Mouse (Mus musculus) CH12.LX (cell line): ENCODE results near the gene Cept1. TPM values are rescaled to one million over a fixed set of nuclear protein-coding genes. Genes with fewer than 3 reads are reported as not detected.

Source experiments
- DNase-seq: peaks from one replicate; pipeline ENCODE4 v3.0.0-alpha.2; 2013; ENCODE audit errors: extremely low read depth
- H3K27ac ChIP-seq: 2 replicates; pipeline ENCODE4 v1.5.1; 2012; ENCODE audit warnings: low read depth, mild to moderate bottlenecking, control low read depth, moderate library complexity; ENCODE audit not compliant: insufficient read depth
- H3K27me3 ChIP-seq: replicated peaks from 2 replicates; pipeline ENCODE3; 2012; ENCODE audit warnings: inconsistent platforms
- H3K36me3 ChIP-seq, 2 experiments: replicated peaks in 1 of 2; 2 replicates each; pipeline versions ENCODE3 to v1.6.1; 2012; ENCODE audit warnings: inconsistent platforms in 1 of 2, low read length in 1 of 2, mild to moderate bottlenecking in 1 of 2, mixed read lengths in 1 of 2, moderate library complexity in 1 of 2; ENCODE audit not compliant: control insufficient read depth in 1 of 2, insufficient read depth in 1 of 2
- H3K4me1 ChIP-seq, 2 experiments: 2 replicates each; pipeline ENCODE4 v1.6.1; 2012; ENCODE audit warnings: inconsistent platforms in 1 of 2, moderate library complexity in 1 of 2; ENCODE audit not compliant: insufficient read depth in 2 of 2, control insufficient read depth in 1 of 2
- H3K4me2 ChIP-seq: 2 replicates; pipeline ENCODE4 v1.6.1; 2012; ENCODE audit warnings: low read depth, mild to moderate bottlenecking, control low read depth; ENCODE audit not compliant: poor library complexity, insufficient read depth, severe bottlenecking
- H3K4me3 ChIP-seq, 3 experiments: fragments of 150-350 bp in 1 of 3; sonication (generic) in 1 of 3; replicated peaks in 1 of 3; 2 replicates each; pipeline versions ENCODE3 to v1.5.1; 2011 to 2012; ENCODE audit warnings: low read depth in 2 of 3, low read length in 2 of 3, mild to moderate bottlenecking in 2 of 3, moderate library complexity in 2 of 3, control low read depth in 1 of 3, improper control_type of control experiment in 1 of 3, inconsistent platforms in 1 of 3, mixed read lengths in 1 of 3; ENCODE audit not compliant: poor library complexity in 1 of 3
- H3K79me2 ChIP-seq: replicated peaks from 2 replicates; pipeline ENCODE4 v1.6.1; 2012; ENCODE audit warnings: mild to moderate bottlenecking, moderate library complexity; ENCODE audit not compliant: control insufficient read depth, poor library complexity, insufficient read depth, severe bottlenecking; ENCODE audit errors: extremely low read depth
- H3K9ac ChIP-seq: 2 replicates; pipeline ENCODE4 v1.6.1; 2012; ENCODE audit warnings: low read depth, mild to moderate bottlenecking, control low read depth, moderate library complexity; ENCODE audit not compliant: insufficient read depth
- H3K9me3 ChIP-seq: replicated peaks from 2 replicates; pipeline ENCODE3; 2012; ENCODE audit warnings: low read length, inconsistent platforms, mixed read lengths
- BHLHE40 ChIP-seq: IDR thresholded peaks from 2 replicates; pipeline ENCODE4 v1.6.1; 2011; ENCODE audit warnings: mild to moderate bottlenecking, low read depth, low read length, improper control_type of control experiment
- CHD2 ChIP-seq: IDR thresholded peaks from 2 replicates; pipeline ENCODE4 v1.6.1; 2011; ENCODE audit warnings: low read length, improper control_type of control experiment
- E2F4 ChIP-seq: IDR thresholded peaks from 2 replicates; pipeline ENCODE4 v1.6.1; 2011; ENCODE audit warnings: low read depth, low read length, improper control_type of control experiment; ENCODE audit not compliant: insufficient replicate concordance
- ELF1 ChIP-seq: IDR thresholded peaks from 2 replicates; pipeline ENCODE4 v1.6.1; 2014; ENCODE audit warnings: low read depth, mild to moderate bottlenecking, inconsistent platforms, low read length, improper control_type of control experiment
- EP300 ChIP-seq: IDR thresholded peaks from 2 replicates; pipeline ENCODE4 v1.6.1; 2011; ENCODE audit warnings: low read length, improper control_type of control experiment
- HCFC1 ChIP-seq: IDR thresholded peaks from 2 replicates; pipeline ENCODE4 v1.6.1; 2012; ENCODE audit warnings: low read depth, mild to moderate bottlenecking, inconsistent platforms, low read length, improper control_type of control experiment
- IRF4 ChIP-seq: IDR thresholded peaks from 2 replicates; pipeline ENCODE4 v1.6.1; 2014; ENCODE audit warnings: low read depth, mild to moderate bottlenecking, inconsistent platforms, low read length, improper control_type of control experiment
- JUN ChIP-seq: IDR thresholded peaks from 2 replicates; pipeline ENCODE4 v1.6.1; 2011; ENCODE audit warnings: low read depth, mild to moderate bottlenecking, low read length, improper control_type of control experiment, moderate library complexity; ENCODE audit not compliant: insufficient read depth
- JUND ChIP-seq: conservative IDR thresholded peaks from 2 replicates; pipeline ENCODE4 v1.6.1; 2011; ENCODE audit warnings: low read depth, low read length, improper control_type of control experiment
- KAT2A ChIP-seq: IDR thresholded peaks from 2 replicates; pipeline ENCODE4 v1.6.1; 2012; ENCODE audit warnings: low read length, improper control_type of control experiment, inconsistent platforms; ENCODE audit not compliant: insufficient replicate concordance
- MAX ChIP-seq: IDR thresholded peaks from 2 replicates; pipeline ENCODE4 v1.6.1; 2011; ENCODE audit warnings: low read length, improper control_type of control experiment
- MXI1 ChIP-seq: IDR thresholded peaks from 2 replicates; pipeline ENCODE4 v1.6.1; 2011; ENCODE audit warnings: mild to moderate bottlenecking, low read depth, low read length, improper control_type of control experiment
- MYC ChIP-seq: IDR thresholded peaks from 2 replicates; pipeline ENCODE4 v1.6.1; 2011; ENCODE audit warnings: low read depth, mild to moderate bottlenecking, improper control_type of control experiment, low read length
- NELFE ChIP-seq: IDR thresholded peaks from 2 replicates; pipeline ENCODE4 v1.6.1; 2011; ENCODE audit warnings: low read depth, low read length, improper control_type of control experiment
- NRF1 ChIP-seq: IDR thresholded peaks from 2 replicates; pipeline ENCODE4 v1.6.1; 2014; ENCODE audit warnings: low read depth, mild to moderate bottlenecking, inconsistent platforms, low read length, improper control_type of control experiment, moderate library complexity
- PAX5 ChIP-seq: IDR thresholded peaks from 2 replicates; pipeline ENCODE4 v1.6.1; 2012; ENCODE audit warnings: low read length, inconsistent platforms, mixed read lengths
- POLR2A ChIP-seq: IDR thresholded peaks from 2 replicates; pipeline ENCODE4 v1.6.1; 2011; ENCODE audit warnings: low read depth, mild to moderate bottlenecking, improper control_type of control experiment, low read length
- POLR2AphosphoS2 ChIP-seq: IDR thresholded peaks from 2 replicates; pipeline ENCODE4 v1.6.1; 2011; ENCODE audit warnings: low read depth, low read length, improper control_type of control experiment
- RAD21 ChIP-seq: IDR thresholded peaks from 2 replicates; pipeline ENCODE4 v1.6.1; 2011; ENCODE audit warnings: low read depth, mild to moderate bottlenecking, low read length, improper control_type of control experiment, moderate library complexity
- SIN3A ChIP-seq: IDR thresholded peaks from 2 replicates; pipeline ENCODE4 v1.6.1; 2012; ENCODE audit warnings: low read length, improper control_type of control experiment, inconsistent platforms
- TBP ChIP-seq: conservative IDR thresholded peaks from 2 replicates; pipeline ENCODE4 v1.6.1; 2011; ENCODE audit warnings: low read depth, low read length, improper control_type of control experiment
- USF2 ChIP-seq: conservative IDR thresholded peaks from 2 replicates; pipeline ENCODE4 v1.6.1; 2011; ENCODE audit warnings: low read depth, low read length, improper control_type of control experiment
- ZC3H11A ChIP-seq: IDR thresholded peaks from 2 replicates; pipeline ENCODE4 v1.6.1; 2012; ENCODE audit warnings: low read depth, mild to moderate bottlenecking, inconsistent platforms, low read length, improper control_type of control experiment
- ZKSCAN1 ChIP-seq: IDR thresholded peaks from 2 replicates; pipeline ENCODE4 v1.6.1; 2012; ENCODE audit warnings: low read depth, inconsistent platforms, low read length, improper control_type of control experiment, borderline replicate concordance
- ZNF384 ChIP-seq: IDR thresholded peaks from 2 replicates; pipeline ENCODE4 v1.6.1; 2012; ENCODE audit warnings: low read depth, low read length, improper control_type of control experiment, inconsistent platforms
- dilution Hi-C: fragments of 300-500 bp; cut with MboI; formaldehyde crosslinking; loops from 2 replicates; pipeline ENCODE4 v1.14.3; 2020; ENCODE audit warnings: low sequenced_read_pairs; ENCODE audit not compliant: extremely low pct_unique_long_range_greater_than_20kb, extremely low pct_ligation_motif_present
- in situ Hi-C: fragments of 300-500 bp; cut with MboI; formaldehyde crosslinking; loops from 3 replicates; pipeline ENCODE4 v1.14.3; 2019; ENCODE audit warnings: low sequenced_read_pairs, low pct_ligation_motif_present, low pct_unique_long_range_greater_than_20kb, mixed read lengths
- polyA plus RNA-seq: library from polyadenylated mRNA; unstranded; fragments of >175 nt; gene quantifications from 2 replicates; pipeline ENCODE4 v1.2.1, GENCODE M21; 2012; ENCODE audit warnings: low read depth; ENCODE audit not compliant: insufficient read length
- total RNA-seq, 2 experiments: library from RNA; depleted of rRNA; stranded (reverse); fragments of 300-350 nt in 1 of 2; fragments of >200 nt in 1 of 2; gene quantifications; 2 replicates each; pipeline ENCODE4 v1.2.3; 2012 to 2014

Cept1 gene
- total and polyA plus RNA-seq, 3 experiments, result 27.7 to 73.8 (median 32.7) TPM

GRCm38 (mm10) chr3:106462059-106462470, 85.5 kb downstream of the Cept1 start:
- no peaks in the 10 kb centered on the region for H3K9me3 ChIP-seq
- H3K36me3 ChIP-seq, result no peaks in the 10 kb centered on the region
- no peak overlapping the region for H3K9ac ChIP-seq
- DNase-seq, result peak; percentile 29
- no peak overlapping the region for H3K4me3 ChIP-seq
- peaks cover 5 to 24% of the 10 kb centered on the region in 2 experiments for H3K4me1 ChIP-seq
- in situ Hi-C loops, result no loop called here
- peak overlapping the region; percentile 45; the same call in 1 of the 2 replicates for H3K27ac ChIP-seq
- no peaks in the 10 kb centered on the region for H3K79me2 ChIP-seq
- H3K4me2 ChIP-seq, result peak overlapping the region; percentile 33; the same call in 1 of the 2 replicates
- H3K27me3 ChIP-seq, result no peaks in the 10 kb centered on the region
- dilution Hi-C loops, result no loop called here
- TF ChIP-seq ELF1 (peak; percentile 30; the same call in 1 of the 2 replicates), E2F4 (0 out of 2 replicates have a peak, but pooled peaks have one; percentile 31), IRF4 (no peak), MAX (0 out of 2 replicates have a peak, but pooled peaks have one; percentile 34), CHD2 (no peak), NELFE (no peak), HCFC1 (no peak), EP300 (peak; percentile 27; the same call in 1 of the 2 replicates), NRF1 (0 out of 2 replicates have a peak, but pooled peaks have one; percentile 24), ZKSCAN1 (no peak), USF2 (no peak), ZC3H11A (no peak), KAT2A (no peak), MYC (no peak), RAD21 (no peak)

- H3K27me3 ChIP-seq, result peaks cover 2% of the 10 kb centered on the region
- no peaks in the 10 kb centered on the region for H3K9me3 ChIP-seq
- TF ChIP-seq KAT2A (no peak), E2F4 (no peak), JUND (no peak), CHD2 (no peak), TBP (no peak), BHLHE40 (no peak), MXI1 (no peak), USF2 (no peak), PAX5 (no peak), POLR2AphosphoS2 (no peak), ZKSCAN1 (no peak), POLR2A (no peak), ZNF384 (no peak), SIN3A (no peak), MAX (no peak), ELF1 (no peak), RAD21 (no peak), JUN (no peak)
- dilution Hi-C loops, result no loop called here
- in situ Hi-C loops, result no loop called here
- no peak overlapping the region for H3K4me2 ChIP-seq
- no peak overlapping the region for H3K27ac ChIP-seq
- peaks cover 2 to 8% of the 10 kb centered on the region in 2 experiments for H3K4me1 ChIP-seq
- DNase-seq, result no peak
- H3K79me2 ChIP-seq, result no peaks in the 10 kb centered on the region
- H3K36me3 ChIP-seq, result no peaks in the 10 kb centered on the region
- H3K9ac ChIP-seq, result no peak overlapping the region
- H3K4me3 ChIP-seq, result no peak overlapping the region
Observed at GRCm38 (mm10) chr3:106457298-106457869, 90.2 kb downstream of the Cept1 start.
